Mouse (Mus musculus) midbrain, embryonic 16.5 days (tissue): ENCODE measurements around the gene Dynlt1b. TPM values are rescaled to one million over a fixed set of nuclear protein-coding genes. Genes with fewer than 3 reads are reported as not detected.
"Not testable (repeated sequence)": the region's sequence is repeated elsewhere in the genome, so short reads cannot be mapped to it uniquely, and the experiment has no call there.

ENCODE experiments used
- ATAC-seq: fragments of 200-750 bp; cut with Nextera tagmentation; 2 replicates; pipeline ENCODE4 v1.8.0; 2017; ENCODE audit warnings: moderate TSS enrichment
- H3K27ac ChIP-seq: fragments of 300-500 bp; sonication (generic); 2 replicates; pipeline ENCODE4 v1.5.1; 2014; ENCODE audit warnings: mild to moderate bottlenecking, low read length, mixed read lengths
- H3K27me3 ChIP-seq: fragments of 300-500 bp; sonication (generic); 2 replicates; pipeline ENCODE4 v1.6.1; 2014; ENCODE audit warnings: low read depth, low read length, mixed read lengths; ENCODE audit not compliant: control insufficient read depth, insufficient read depth
- H3K36me3 ChIP-seq: fragments of 300-500 bp; sonication (generic); 2 replicates; pipeline ENCODE4 v1.6.1; 2014; ENCODE audit warnings: mild to moderate bottlenecking, low read length, moderate library complexity, mixed read lengths; ENCODE audit not compliant: control insufficient read depth, insufficient read depth
- H3K4me1 ChIP-seq: fragments of 300-500 bp; sonication (generic); 2 replicates; pipeline ENCODE4 v1.6.1; 2014; ENCODE audit warnings: mild to moderate bottlenecking, low read length, mixed read lengths; ENCODE audit not compliant: control insufficient read depth, insufficient read depth
- H3K4me2 ChIP-seq: fragments of 300-500 bp; sonication (generic); 2 replicates; pipeline ENCODE4 v1.6.1; 2014; ENCODE audit warnings: mild to moderate bottlenecking, low read length, mixed read lengths
- H3K4me3 ChIP-seq: fragments of 300-500 bp; sonication (generic); 2 replicates; pipeline ENCODE4 v1.5.1; 2014; ENCODE audit warnings: low read depth, mild to moderate bottlenecking, low read length, moderate library complexity, mixed read lengths
- H3K9ac ChIP-seq: fragments of 300-500 bp; sonication (generic); 2 replicates; pipeline ENCODE4 v1.6.1; 2014; ENCODE audit warnings: low read depth, low read length, mixed read lengths
- H3K9me3 ChIP-seq: fragments of 300-500 bp; sonication (generic); replicated peaks from 2 replicates; pipeline ENCODE4 v1.6.1; 2014; ENCODE audit warnings: mild to moderate bottlenecking, low read length, mixed read lengths; ENCODE audit not compliant: control insufficient read depth, poor library complexity, severe bottlenecking
- WGBS: fragments of 180-500 bp; shearing (Covaris S2); extraction: QIAGEN DNeasy Blood & Tissue Kit; methylation state at CpG from one replicate; pipeline ENCODE4 v1.1.7; 2014; 5-methylcytosine and 5-hydroxymethylcytosine counted together
- polyA plus RNA-seq: library from polyadenylated mRNA; unstranded; fragments of >200 nt; fragmentation: Nextera tagmentation; extraction: Ambion mirVana; gene quantifications from 2 replicates; pipeline ENCODE4 v1.2.1, GENCODE M21; 2015

The Dynlt1b gene
- polyA plus RNA-seq, result 1,051 and 1,054 TPM in 2 replicates

DNA sequence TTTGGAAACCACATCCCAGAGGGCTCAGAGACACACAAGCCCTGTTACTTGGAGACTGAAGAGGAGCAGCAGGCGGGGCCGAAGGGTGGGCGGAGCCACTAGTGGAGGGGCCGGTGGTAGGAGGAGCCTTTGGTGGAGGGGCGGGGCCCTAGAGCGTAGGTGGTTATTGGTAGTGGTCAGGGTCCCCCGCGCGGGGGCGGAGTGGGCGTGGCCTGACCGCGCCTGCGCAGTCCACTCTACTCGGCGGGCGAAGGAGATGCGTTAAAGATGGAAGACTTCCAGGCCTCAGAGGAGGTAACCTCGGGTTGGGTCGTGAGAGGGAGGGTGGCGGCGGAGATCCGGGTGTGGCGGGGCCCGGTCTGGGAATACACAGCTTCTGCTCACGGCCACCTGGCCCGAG is at the start of gene Dynlt1b:
TSS of gene Dynlt1b (plus strand) at position 168 of the 400 bp plus-strand sequence.
- peak within 1 kb of the TSS; percentile 75 for H3K9ac ChIP-seq
- H3K4me1 ChIP-seq, result peaks cover 11% of the 10 kb centered on the region
- ATAC-seq, result peak; percentile 95
- H3K27ac ChIP-seq, result peak within 1 kb of the TSS; percentile 74
- H3K36me3 ChIP-seq, H3K9me3 ChIP-seq, H3K27me3 ChIP-seq: not testable (repeated sequence)
- peak within 1 kb of the TSS; percentile 56 for H3K4me2 ChIP-seq
- WGBS, result under 1% methylated on average over 27 of the region's 27 CpGs
- peak within 1 kb of the TSS; percentile 54 for H3K4me3 ChIP-seq

DNA sequence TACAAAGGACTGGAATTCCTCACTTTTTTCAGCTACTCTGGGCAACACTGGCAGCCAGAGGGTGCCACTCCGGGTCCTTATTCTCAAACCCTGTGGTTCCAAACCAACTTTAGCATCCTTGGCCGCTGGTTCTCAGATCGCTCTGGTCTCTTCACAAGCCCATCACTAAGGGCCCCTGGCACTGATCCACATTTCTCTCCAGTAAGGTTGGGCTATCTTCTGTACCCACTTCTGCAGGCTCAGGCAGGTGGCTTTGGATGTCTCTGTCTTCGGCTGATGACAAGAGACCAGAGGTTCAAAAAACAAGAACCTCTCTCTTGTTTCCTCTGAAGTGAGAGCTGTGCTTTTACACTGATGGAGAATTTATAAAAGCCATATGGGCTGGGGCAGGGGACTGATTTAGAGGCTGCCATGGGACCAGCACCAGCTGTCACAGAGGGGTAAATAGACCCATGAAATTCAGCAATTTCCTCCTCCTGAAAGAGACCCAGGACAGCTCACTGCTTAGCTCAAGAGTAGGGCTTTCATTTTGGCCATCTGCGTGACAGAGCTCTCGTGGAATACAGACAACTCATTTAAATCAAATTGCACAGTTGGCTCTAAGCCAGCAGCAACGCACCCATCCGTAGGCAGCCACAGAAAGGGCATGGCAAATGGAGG is 49.6 kb upstream of the Dynlt1b start:
- ATAC-seq, result peak; percentile 61; the same call in 1 of the 2 replicates
- not testable (repeated sequence) for H3K4me2 ChIP-seq, H3K9me3 ChIP-seq, H3K27ac ChIP-seq, H3K4me1 ChIP-seq, H3K4me3 ChIP-seq, H3K36me3 ChIP-seq, H3K27me3 ChIP-seq, H3K9ac ChIP-seq
- WGBS, result 83% methylated on average over 1 of the region's 8 CpGs

DNA sequence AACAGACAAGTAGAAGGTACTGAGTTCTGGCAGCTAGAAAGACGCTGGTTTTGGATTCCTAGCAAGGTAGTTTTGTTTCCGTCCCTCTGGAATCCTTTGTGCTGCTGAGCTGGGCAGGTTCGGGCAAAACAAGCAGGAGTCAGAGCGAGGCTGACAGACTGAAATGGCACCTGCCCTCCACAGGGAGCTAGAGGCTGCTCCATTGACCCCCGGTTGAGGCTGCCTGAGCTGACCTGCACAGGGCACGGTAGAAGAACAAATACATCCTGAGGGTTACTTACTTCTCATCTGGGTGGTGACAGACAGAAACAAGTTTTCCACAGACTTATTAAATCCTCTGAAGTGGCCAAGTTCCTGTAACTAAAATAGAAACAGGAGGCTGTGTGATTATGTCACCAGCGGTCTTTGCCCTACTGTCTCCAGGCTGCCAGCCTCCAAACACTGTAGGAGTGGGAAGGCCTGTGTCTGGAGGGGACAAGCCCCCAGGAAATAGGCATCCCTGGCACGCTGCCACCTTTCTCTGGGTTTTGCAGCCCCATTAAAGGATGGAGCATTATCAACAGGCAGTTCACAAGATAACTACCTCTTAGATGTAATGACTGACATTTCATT is 48.7 kb upstream of the Dynlt1b start:
- H3K4me3 ChIP-seq, ATAC-seq, H3K4me1 ChIP-seq, H3K27ac ChIP-seq, H3K9me3 ChIP-seq, H3K4me2 ChIP-seq, H3K36me3 ChIP-seq, H3K27me3 ChIP-seq, H3K9ac ChIP-seq: not testable (repeated sequence)
- WGBS, result no CpG with 5 or more reads among the region's 8 CpGs

DNA sequence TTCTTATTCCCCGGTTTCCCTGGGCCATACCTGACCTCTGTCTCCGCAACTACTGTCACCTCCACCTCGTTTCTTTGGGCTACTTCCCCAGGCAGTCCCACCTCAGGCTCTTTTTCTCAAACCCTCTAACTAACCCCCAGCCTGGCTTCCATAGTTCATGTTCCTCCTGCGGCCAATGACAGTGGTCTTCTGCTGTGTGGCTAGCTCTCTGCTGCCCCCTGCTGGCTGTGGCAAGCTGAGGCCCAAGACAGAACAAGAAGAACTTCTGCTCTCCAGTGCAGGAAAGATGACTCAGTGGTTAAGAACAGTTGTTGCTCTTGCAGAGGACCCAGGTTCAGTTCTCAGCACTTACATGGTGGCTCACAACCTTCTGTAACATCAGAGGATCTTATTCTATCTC is 43.0 kb upstream of the Dynlt1b start:
- WGBS, result no CpG with 5 or more reads among the region's 4 CpGs
- H3K27me3 ChIP-seq, H3K27ac ChIP-seq, H3K4me1 ChIP-seq, H3K4me2 ChIP-seq, H3K9ac ChIP-seq, H3K9me3 ChIP-seq, H3K4me3 ChIP-seq, H3K36me3 ChIP-seq: not testable (repeated sequence)
- ATAC-seq, result peak; percentile 49; the same call in 1 of the 2 replicates

DNA sequence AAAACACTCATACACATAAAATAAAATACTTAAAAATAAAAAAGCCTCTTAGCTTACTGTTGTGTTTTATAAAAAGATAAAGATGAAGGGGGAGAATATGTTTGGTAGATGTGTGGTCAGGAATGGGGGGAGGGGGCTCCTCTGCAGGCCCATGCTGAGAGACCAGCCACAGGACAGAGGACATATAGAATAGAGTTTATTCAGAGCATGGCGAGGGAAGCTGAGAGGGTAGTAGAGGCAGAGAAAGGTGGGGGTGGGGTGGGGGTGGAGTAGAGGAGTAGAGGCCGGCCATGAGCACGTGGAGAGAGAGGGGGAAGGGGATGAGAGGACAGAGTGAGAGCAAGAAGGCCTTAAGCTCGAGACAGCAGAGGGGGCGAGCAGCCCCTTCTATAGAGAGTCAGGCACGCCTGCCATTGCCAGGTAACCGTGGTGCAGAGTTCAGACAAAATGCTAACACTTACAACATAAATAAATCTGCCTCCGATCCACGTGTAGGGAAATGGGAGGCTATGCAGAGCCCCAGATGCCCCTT is 42.5 kb upstream of the Dynlt1b start:
- not testable (repeated sequence) for H3K4me2 ChIP-seq, H3K36me3 ChIP-seq, H3K4me1 ChIP-seq, H3K9me3 ChIP-seq, H3K27ac ChIP-seq, H3K9ac ChIP-seq, H3K27me3 ChIP-seq, H3K4me3 ChIP-seq, ATAC-seq
- WGBS, result no CpG with 5 or more reads among the region's 9 CpGs

DNA sequence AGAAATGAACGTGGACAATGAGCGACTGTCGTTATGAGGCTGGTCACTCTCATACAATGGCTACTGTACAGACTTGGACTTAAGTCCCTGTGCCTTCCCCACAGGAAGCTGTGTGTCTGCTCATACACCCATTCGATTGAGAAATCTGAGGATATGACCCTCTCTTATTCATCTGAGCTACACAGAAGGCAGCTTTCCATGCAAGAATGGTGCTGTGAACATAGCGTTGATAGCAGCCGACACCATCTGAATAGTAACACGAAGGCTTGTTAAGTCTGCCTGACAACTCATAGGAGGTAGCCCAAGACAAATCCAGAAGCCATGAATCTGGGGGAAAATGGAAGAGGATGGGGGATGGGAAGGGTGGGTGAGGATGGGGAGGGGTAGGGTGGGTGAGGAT is 40.4 kb upstream of the Dynlt1b start:
- ATAC-seq, H3K27me3 ChIP-seq, H3K4me2 ChIP-seq, H3K36me3 ChIP-seq, H3K27ac ChIP-seq, H3K9me3 ChIP-seq, H3K4me1 ChIP-seq, H3K9ac ChIP-seq, H3K4me3 ChIP-seq: not testable (repeated sequence)
- WGBS, result 75% methylated on average over 2 of the region's 7 CpGs

DNA sequence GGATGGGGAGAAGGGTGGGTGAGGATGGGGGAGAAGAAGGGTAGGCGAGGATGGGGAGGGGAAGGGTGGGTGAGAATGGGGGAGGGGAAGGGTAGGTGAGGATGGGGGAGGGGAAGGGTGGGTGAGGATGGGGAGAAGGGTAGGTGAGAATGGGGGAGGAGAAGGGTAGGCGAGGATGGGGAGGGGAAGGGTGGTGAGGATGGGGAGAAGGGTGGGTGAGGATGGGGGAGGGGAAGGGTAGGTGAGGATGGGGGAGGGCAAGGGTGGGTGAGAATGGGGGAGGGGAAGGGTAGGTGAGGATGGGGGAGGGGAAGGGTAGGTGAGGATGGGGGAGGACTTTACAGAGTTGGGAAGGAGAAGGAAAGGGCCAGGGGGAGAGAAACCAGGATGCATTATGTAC is 39.2 kb upstream of the Dynlt1b start:
- H3K4me3 ChIP-seq, H3K27ac ChIP-seq, H3K36me3 ChIP-seq, H3K4me1 ChIP-seq, H3K27me3 ChIP-seq, H3K9me3 ChIP-seq, H3K4me2 ChIP-seq, H3K9ac ChIP-seq, ATAC-seq: not testable (repeated sequence)
- WGBS, result 86% methylated on average over 1 of the region's 2 CpGs

DNA sequence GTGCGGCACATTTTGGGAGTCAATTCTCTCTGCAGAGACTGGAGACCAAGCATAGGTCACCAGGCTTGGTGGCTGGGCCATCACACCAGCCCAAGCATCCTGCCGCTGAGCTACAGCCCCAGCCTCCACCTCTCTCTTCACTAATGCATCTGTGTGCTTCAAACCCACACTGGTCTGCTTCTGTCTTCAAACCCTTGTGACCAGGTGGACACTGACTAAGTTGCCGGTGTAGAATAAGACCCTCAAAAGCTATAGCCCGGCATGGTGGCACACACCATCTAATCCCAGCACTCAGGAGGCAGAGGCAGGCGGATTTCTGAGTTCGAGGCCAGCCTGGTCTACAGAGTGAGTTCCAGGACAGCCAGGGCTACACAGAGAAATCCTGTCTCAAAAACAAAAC is 38.2 kb upstream of the Dynlt1b start:
- not testable (repeated sequence) for H3K9me3 ChIP-seq, H3K4me1 ChIP-seq, H3K4me2 ChIP-seq, H3K36me3 ChIP-seq, H3K27me3 ChIP-seq, H3K4me3 ChIP-seq, H3K9ac ChIP-seq, H3K27ac ChIP-seq
- ATAC-seq, result 0 out of 2 replicates have a peak, but pooled peaks have one; percentile 34
- 87% methylated on average over 5 of the region's 6 CpGs for WGBS

DNA sequence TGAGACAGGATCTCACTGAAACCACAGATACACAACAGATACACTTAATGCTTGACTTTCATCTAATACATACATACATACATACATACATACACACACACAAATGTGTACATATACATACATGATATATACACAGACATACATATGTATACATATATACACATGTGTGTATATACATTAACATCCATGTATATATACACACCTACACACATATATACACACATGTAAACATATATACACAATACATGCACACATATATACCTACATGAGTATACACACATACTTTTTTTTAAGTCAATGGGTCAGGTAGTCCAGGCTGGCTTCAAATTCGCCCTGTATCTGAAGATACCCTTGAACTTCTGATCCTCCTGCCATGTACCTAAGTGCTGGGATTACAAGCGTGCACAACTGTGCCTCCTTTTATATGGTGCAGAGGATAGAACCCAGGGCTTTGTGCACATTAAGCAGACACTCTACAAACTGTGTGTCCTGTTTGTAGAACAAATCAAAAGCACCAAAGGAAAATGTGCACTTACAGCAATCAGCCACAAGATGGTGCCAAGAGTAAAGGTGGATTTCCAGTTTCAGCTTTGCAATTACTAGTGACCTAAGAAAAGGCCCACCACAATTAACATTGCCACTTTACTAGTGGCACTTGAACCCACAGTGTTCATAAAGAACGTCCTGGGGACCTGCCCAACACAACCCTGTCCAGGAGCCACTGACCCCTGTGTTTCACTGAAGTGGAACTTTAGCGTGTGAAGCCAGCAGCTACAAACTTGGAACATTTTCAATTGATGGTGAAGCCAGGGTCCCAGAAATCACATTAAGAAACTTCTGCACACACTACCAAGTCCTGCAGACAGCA is 37.2 kb upstream of the Dynlt1b start:
- H3K27me3 ChIP-seq, H3K4me1 ChIP-seq, H3K36me3 ChIP-seq, H3K4me3 ChIP-seq, H3K4me2 ChIP-seq, H3K9me3 ChIP-seq, H3K27ac ChIP-seq, H3K9ac ChIP-seq: not testable (repeated sequence)
- peak; percentile 49 for ATAC-seq
- no CpG with 5 or more reads among the region's 4 CpGs for WGBS
